Mouse (Mus musculus): ENCODE data around the gene Aqp7. TPM values are rescaled to one million over a fixed set of nuclear protein-coding genes. Genes with fewer than 3 reads are reported as not detected.

The Aqp7 gene
- total RNA-seq, 2 experiments from 2014 or later: not detected

DNA sequence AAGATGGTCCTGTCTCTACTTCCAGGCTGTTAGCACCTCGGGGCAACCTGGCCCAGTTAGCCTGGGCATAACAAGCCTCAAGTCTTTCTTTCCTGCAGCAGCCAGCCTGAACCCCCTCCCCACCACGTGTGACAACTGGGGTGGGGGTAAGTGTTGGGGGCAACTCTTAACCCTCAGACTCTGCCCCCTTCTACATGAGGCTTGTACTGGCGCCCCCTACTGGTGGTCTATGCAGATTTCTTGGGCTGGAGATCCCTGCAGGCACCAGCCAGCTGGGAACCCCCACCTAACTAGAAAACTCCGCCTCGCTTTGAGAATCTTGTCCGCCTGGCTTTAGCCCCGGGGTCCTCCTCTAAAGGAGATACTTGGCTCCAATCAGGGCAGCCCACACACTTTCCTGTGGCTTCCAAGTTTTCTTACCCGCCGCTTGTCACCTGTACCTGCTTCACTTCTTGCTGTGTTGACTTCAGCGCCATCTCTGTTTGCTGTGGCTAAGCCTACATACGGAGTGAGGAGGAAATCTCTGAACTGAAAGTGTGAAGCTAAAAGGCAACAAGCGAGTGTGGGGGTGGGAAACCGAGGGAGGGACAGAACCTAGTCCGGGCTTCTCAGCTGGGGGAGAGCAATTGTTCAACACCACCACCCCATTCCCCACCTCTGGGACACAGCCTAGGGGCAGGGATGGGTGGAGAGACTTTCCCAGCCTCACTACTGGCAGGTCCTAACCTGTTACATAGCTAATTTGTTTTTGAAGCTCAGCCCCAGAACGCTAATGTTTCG lies 16.1 kb upstream of the Aqp7 start:
- peak; percentile 50; the same call in 1 of the 2 replicates for ATAC-seq (replicated peaks; ENCODE audit: poor library complexity, severe bottlenecking)

GRCm38 (mm10) chr4:41063351-41063750 lies 15.4 kb upstream of the Aqp7 start:
- no peak; the same call in 1 of the 2 replicates for ATAC-seq (replicated peaks; ENCODE audit: poor library complexity, severe bottlenecking)

GRCm38 (mm10) chr4:41057361-41057760 lies 9.4 kb upstream of the Aqp7 start:
- ATAC-seq (replicated peaks; ENCODE audit: poor library complexity, severe bottlenecking): no peak

GRCm38 (mm10) chr4:41056742-41057332 lies 8.9 kb upstream of the Aqp7 start:
- no peak for ATAC-seq (replicated peaks; ENCODE audit: poor library complexity, severe bottlenecking)

DNA sequence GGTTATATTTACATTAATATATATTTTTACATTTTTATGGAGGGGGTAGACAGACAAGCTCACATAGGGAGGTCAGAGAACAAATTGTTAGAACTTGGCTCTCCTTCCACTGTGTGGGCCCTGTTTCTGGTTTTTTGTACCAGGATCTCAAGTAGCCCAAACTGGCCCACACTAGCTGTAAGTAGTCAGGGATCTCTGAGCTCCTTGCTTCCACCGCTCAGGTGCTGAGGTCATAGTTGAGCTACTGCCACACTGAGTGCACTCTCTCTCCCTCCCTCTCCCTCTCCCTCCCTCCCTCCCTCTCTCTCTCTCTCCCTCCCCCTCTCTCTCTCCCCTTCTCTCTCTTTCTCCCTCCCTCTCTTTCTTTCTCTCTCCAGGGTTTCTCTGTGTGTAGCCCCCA lies 8.3 kb upstream of the Aqp7 start:
- ATAC-seq (replicated peaks; ENCODE audit: poor library complexity, severe bottlenecking): no peak

DNA sequence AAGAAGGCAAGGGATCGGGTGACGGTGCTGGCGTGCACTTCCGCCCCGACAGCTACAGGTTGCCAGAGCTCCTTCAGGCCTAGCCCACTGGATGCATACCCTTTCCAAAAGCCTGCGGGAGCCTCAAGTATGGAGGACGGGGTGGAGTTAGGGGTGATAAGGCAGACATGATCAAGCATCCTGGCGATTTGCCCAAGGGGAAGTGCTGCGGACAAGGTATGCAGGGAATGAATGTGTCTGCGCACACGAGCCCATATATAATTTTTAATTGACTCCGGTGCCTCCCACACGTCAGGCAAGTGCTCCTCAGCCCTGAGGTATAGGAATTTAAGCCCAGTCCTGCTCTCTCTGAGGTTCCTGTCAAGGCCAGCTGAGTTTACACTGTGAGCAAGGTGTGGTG lies 7.2 kb upstream of the Aqp7 start:
- no peak for ATAC-seq (replicated peaks; ENCODE audit: poor library complexity, severe bottlenecking)

GRCm38 (mm10) chr4:41051781-41052180 lies 3.8 kb upstream of the Aqp7 start:
- no peak for ATAC-seq (replicated peaks; ENCODE audit: poor library complexity, severe bottlenecking)

DNA sequence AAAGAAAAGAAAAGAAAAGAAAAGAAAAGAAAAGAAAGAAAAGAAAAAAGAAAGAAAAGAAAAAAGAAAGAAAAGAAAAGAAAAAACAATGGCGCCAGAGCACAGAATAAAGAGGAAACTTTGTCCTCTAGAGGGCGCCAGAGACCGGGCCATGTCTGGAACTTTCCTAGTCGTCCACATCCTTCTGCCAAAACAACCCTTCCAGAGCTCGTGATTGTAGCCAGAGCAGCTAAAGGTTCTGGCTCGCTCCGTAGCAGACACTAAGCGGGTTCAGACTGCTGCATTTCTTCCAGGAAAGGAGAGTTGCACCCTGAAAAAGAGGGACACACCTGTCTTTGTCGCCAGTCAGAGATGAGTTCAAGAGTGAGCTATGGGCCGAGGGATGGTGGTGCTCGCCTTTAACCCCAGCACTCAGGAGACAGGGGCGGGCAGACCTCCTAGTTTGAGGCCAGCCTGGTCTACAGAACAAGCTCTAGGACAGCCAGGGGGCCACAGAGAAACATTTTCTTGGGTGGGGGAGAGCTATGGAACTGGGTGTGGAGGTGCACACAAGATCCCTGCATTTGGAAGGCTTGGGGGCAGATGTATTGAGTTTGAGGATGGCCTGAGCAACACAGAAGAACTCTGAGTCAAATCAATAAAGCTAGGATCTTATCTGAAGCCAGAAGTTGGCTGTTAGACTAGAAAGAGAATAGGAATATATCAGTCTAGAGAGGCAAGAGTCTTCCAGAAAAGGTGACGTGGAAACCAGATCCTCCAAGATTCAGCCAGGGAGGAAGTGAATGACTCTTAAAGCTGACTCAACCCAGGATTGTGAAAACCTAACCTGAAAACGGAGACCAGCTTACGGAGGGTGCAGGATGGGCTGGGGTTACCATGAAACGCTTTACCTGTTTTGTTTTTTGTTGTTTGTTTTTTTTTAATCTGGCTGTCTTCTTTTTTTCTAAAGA lies 3.1 kb upstream of the Aqp7 start:
- peak; percentile 74 for ATAC-seq (replicated peaks; ENCODE audit: poor library complexity, severe bottlenecking)

- no peak for ATAC-seq (replicated peaks; ENCODE audit: poor library complexity, severe bottlenecking)
Observed at GRCm38 (mm10) chr4:41048926-41049325, 987 bp upstream of the Aqp7 start.

GRCm38 (mm10) chr4:41046254-41046795 lies 1.6 kb downstream of the Aqp7 start:
- no peak for ATAC-seq (replicated peaks; ENCODE audit: poor library complexity, severe bottlenecking)

DNA sequence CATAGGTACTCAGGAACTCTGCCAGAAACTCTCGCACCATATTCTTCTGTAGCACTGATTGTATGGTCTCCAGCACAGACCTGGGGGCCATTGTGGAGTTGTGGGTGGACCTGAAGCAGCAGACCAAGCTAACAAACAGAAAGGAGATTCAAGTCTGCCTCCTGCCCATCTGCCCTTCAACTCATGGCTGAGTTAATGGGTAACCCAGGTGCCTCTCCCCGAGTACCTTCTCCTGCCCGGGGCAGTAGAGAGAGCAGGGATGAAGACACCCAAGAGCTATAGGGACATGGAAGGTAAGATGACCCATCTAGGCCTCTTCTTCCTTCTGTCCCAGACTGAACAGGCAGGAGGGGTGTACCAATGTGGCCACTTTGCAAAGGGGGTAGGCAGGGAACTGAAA lies 2.7 kb downstream of the Aqp7 start:
- ATAC-seq (replicated peaks; ENCODE audit: poor library complexity, severe bottlenecking): no peak

GRCm38 (mm10) chr4:41043961-41044360 lies 4.0 kb downstream of the Aqp7 start:
- ATAC-seq (replicated peaks; ENCODE audit: poor library complexity, severe bottlenecking): no peak

DNA sequence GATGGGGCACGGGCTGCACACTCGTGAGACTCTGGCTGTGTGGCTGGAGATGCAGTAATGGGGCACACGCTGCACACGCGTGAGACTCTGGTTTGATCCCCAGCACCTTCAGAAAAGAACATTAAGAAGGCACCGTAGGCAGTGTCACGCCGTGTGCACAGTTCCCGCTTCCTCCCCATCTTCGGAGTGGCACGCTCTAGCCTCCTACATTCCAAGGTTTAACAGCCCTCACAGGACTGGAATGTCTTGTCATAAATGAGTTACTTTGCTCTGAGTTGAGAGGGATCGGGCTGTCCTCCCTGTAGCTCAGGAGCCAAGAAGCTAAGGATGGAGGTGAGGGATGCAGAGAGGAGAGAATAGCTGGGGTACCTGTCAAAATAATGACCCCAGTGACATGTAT lies 5.1 kb downstream of the Aqp7 start:
- ATAC-seq (replicated peaks; ENCODE audit: poor library complexity, severe bottlenecking): no peak

- ATAC-seq (replicated peaks; ENCODE audit: poor library complexity, severe bottlenecking): no peak
Observed at GRCm38 (mm10) chr4:41040983-41041382, 7.0 kb downstream of the Aqp7 start.

DNA sequence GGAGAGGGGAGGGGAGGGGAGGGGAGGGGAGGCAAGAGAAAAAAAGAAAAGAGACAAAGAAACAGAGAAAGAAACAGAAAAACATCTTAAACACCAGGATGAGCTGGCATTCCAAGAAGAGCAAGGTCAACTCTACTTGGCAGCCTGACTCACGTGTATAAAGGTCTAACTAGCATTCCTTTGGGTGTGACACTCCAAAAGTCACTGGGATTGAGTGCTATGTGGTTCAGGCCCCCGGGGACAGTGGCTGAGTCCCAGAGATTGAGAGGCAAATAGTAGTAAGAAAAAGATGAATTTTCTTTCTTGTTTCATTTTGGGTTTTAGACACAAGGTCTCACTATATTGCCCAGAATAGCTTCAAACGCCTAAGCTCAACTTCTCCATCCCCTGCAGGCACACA lies 10.0 kb downstream of the Aqp7 start:
- ATAC-seq (replicated peaks; ENCODE audit: poor library complexity, severe bottlenecking): no peak

GRCm38 (mm10) chr4:41031242-41031641 lies 16.7 kb downstream of the Aqp7 start:
- ATAC-seq (replicated peaks; ENCODE audit: poor library complexity, severe bottlenecking): no peak

- ATAC-seq (replicated peaks; ENCODE audit: poor library complexity, severe bottlenecking): no peak
Observed at GRCm38 (mm10) chr4:41029372-41029771, 18.6 kb downstream of the Aqp7 start.

GRCm38 (mm10) chr4:41028272-41028671 lies 19.7 kb downstream of the Aqp7 start:
- ATAC-seq (replicated peaks; ENCODE audit: poor library complexity, severe bottlenecking): no peak

GRCm38 (mm10) chr4:41027872-41028271 lies 20.1 kb downstream of the Aqp7 start:
- no peak for ATAC-seq (replicated peaks; ENCODE audit: poor library complexity, severe bottlenecking)

GRCm38 (mm10) chr4:41026086-41026787 lies 21.7 kb downstream of the Aqp7 start:
- peak; percentile 51; the same call in 1 of the 2 replicates for ATAC-seq (replicated peaks; ENCODE audit: poor library complexity, severe bottlenecking)
